Mouse (Mus musculus): ENCODE measurements around the gene Lins1.

Lins1 gene

GRCm38 (mm10) chr7:66689620-66690360 lies at the start of gene Lins1:
Gene Lins1, plus strand, starts transcription at chr7:66689889.
- in situ Hi-C loops (cut with MboI; ENCODE audit: unreplicated experiment in 2 of 2), result loop anchor here (5.0 to 25.0 kb wide), 6 partner anchors 523 to 1552 kb away; partner anchors contain the start of genes Lysmd4 (in 1 of the 2) and Mef2a (in 1 of the 2)

GRCm38 (mm10) chr7:66645736-66646135 lies 44.0 kb upstream of the Lins1 start:
- in situ Hi-C loops (cut with MboI; ENCODE audit: unreplicated experiment in 2 of 2), result no loop called here

- in situ Hi-C loops (cut with MboI; ENCODE audit: unreplicated experiment in 2 of 2), result no loop called here
Observed at GRCm38 (mm10) chr7:66649181-66649580, 40.5 kb upstream of the Lins1 start.

GRCm38 (mm10) chr7:66650883-66651282 lies 38.8 kb upstream of the Lins1 start:
- in situ Hi-C loops (cut with MboI; ENCODE audit: unreplicated experiment in 2 of 2), result loop anchor here (10.0 kb wide), 2 partner anchors 546 to 946 kb away; partner anchors contain the start of gene Chsy1 (in 1 of the 2)

GRCm38 (mm10) chr7:66652216-66652615 lies 37.5 kb upstream of the Lins1 start:
- in situ Hi-C loops (cut with MboI; ENCODE audit: unreplicated experiment in 2 of 2), result loop anchor here (10.0 kb wide), 2 partner anchors 547 to 947 kb away; partner anchors contain the start of gene Chsy1 (in 1 of the 2)

GRCm38 (mm10) chr7:66653596-66653995 lies 36.1 kb upstream of the Lins1 start:
- in situ Hi-C loops (cut with MboI; ENCODE audit: unreplicated experiment in 2 of 2), result loop anchor here (10.0 kb wide), 2 partner anchors 549 to 949 kb away; partner anchors contain the start of gene Chsy1 (in 1 of the 2)

- in situ Hi-C loops (cut with MboI; ENCODE audit: unreplicated experiment in 2 of 2), result loop anchor here (5.0 to 10.0 kb wide), 5 partner anchors 218 to 951 kb away; partner anchors contain the start of gene Chsy1 (in 1 of the 2)
Observed at GRCm38 (mm10) chr7:66655471-66655870, 34.2 kb upstream of the Lins1 start.

GRCm38 (mm10) chr7:66660291-66660690 lies 29.4 kb upstream of the Lins1 start:
- in situ Hi-C loops (cut with MboI; ENCODE audit: unreplicated experiment in 2 of 2), result loop anchor here in 1 of 2 experiments (5.0 to 10.0 kb wide), 2 partner anchors 228 to 1345 kb away; no protein-coding TSS in a partner anchor

- in situ Hi-C loops (cut with MboI; ENCODE audit: unreplicated experiment in 2 of 2), result loop anchor here in 1 of 2 experiments (5.0 to 10.0 kb wide), 2 partner anchors 229 to 1346 kb away; no protein-coding TSS in a partner anchor
Observed at GRCm38 (mm10) chr7:66660972-66661371, 28.7 kb upstream of the Lins1 start.

GRCm38 (mm10) chr7:66661572-66661971 lies 28.1 kb upstream of the Lins1 start:
- in situ Hi-C loops (cut with MboI; ENCODE audit: unreplicated experiment in 2 of 2), result loop anchor here in 1 of 2 experiments (5.0 to 10.0 kb wide), 2 partner anchors 229 to 1347 kb away; no protein-coding TSS in a partner anchor

GRCm38 (mm10) chr7:66663548-66663947 lies 26.1 kb upstream of the Lins1 start:
- in situ Hi-C loops (cut with MboI; ENCODE audit: unreplicated experiment in 2 of 2), result loop anchor here in 1 of 2 experiments (5.0 to 10.0 kb wide), 2 partner anchors 231 to 1349 kb away; no protein-coding TSS in a partner anchor

GRCm38 (mm10) chr7:66667064-66667463 lies 22.6 kb upstream of the Lins1 start:
- in situ Hi-C loops (cut with MboI; ENCODE audit: unreplicated experiment in 2 of 2), result loop anchor here (5.0 to 10.0 kb wide), 2 partner anchors 570 to 1352 kb away; no protein-coding TSS in a partner anchor

- in situ Hi-C loops (cut with MboI; ENCODE audit: unreplicated experiment in 2 of 2), result loop anchor here (10.0 to 25.0 kb wide), 5 partner anchors 537 to 1538 kb away; partner anchors contain the start of genes Lysmd4 (in 1 of the 2) and Mef2a (in 1 of the 2)
Observed at GRCm38 (mm10) chr7:66675800-66676199, 13.9 kb upstream of the Lins1 start.

GRCm38 (mm10) chr7:66682119-66682863 lies 7.4 kb upstream of the Lins1 start:
- in situ Hi-C loops (cut with MboI; ENCODE audit: unreplicated experiment in 2 of 2), result loop anchor here (25.0 kb wide), 4 partner anchors 530 to 1545 kb away; partner anchors contain the start of genes Lysmd4 (in 1 of the 2) and Mef2a (in 1 of the 2)

GRCm38 (mm10) chr7:66688721-66689120 lies 968 bp upstream of the Lins1 start:
- in situ Hi-C loops (cut with MboI; ENCODE audit: unreplicated experiment in 2 of 2), result loop anchor here (5.0 to 25.0 kb wide), 5 partner anchors 524 to 1551 kb away; partner anchors contain the start of genes Lysmd4 (in 1 of the 2) and Mef2a (in 1 of the 2)

- in situ Hi-C loops (cut with MboI; ENCODE audit: unreplicated experiment in 2 of 2), result loop anchor here (5.0 to 25.0 kb wide), 5 partner anchors 523 to 1552 kb away; partner anchors contain the start of genes Lysmd4 (in 1 of the 2) and Mef2a (in 1 of the 2)
Observed at GRCm38 (mm10) chr7:66689294-66689619, 432 bp upstream of the Lins1 start, which contains the start of gene Asb7. Gene Asb7, minus strand, starts transcription at chr7:66689596.

- in situ Hi-C loops (cut with MboI; ENCODE audit: unreplicated experiment in 2 of 2), result loop anchor here (10.0 to 25.0 kb wide), 5 partner anchors 518 to 1557 kb away; partner anchors contain the start of genes Lysmd4 (in 1 of the 2) and Mef2a (in 1 of the 2)
Observed at GRCm38 (mm10) chr7:66694467-66694866, 4.8 kb downstream of the Lins1 start.

GRCm38 (mm10) chr7:66702721-66703120 lies 13.0 kb downstream of the Lins1 start:
- in situ Hi-C loops (cut with MboI; ENCODE audit: unreplicated experiment in 2 of 2), result no loop called here

GRCm38 (mm10) chr7:66704631-66705030 lies 14.9 kb downstream of the Lins1 start:
- in situ Hi-C loops (cut with MboI; ENCODE audit: unreplicated experiment in 2 of 2), result no loop called here

GRCm38 (mm10) chr7:66711166-66711565 lies 21.5 kb downstream of the Lins1 start:
- in situ Hi-C loops (cut with MboI; ENCODE audit: unreplicated experiment in 2 of 2), result no loop called here

Data from v-Abl transformed pro-B cells (cell line).